Mouse (Mus musculus) erythroid progenitor cell, adult 5-6 weeks (primary cell): ENCODE data around the gene Gm49378. TPM values are rescaled to one million over a fixed set of nuclear protein-coding genes. Genes with fewer than 3 reads are reported as not detected.

Experiments used
- ATAC-seq: replicated peaks from 2 replicates; pipeline ENCODE4 v1.8.0; 2016; ENCODE audit warnings: moderate number of reproducible peaks, mild to moderate bottlenecking, moderate TSS enrichment, inconsistent platforms; ENCODE audit not compliant: poor library complexity, low FRiP score, severe bottlenecking
- total RNA-seq, 2 experiments: library from RNA; stranded (forward) in 1 of 2; stranded (reverse) in 1 of 2; fragments of 150-400 nt in 1 of 2; fragments of 186-747, 209-891 nt in 1 of 2; gene quantifications; 2 replicates each; pipeline versions ENCODE4 v1.2.3 to v1.2.4; 2015 to 2017; ENCODE audit warnings: low replicate concordance in 2 of 2

Gm49378 gene
- total RNA-seq (2015; ENCODE audit: low replicate concordance), result 12.3 and 17.2 TPM in 2 replicates
- 3.5 and 7.0 TPM in 2 replicates for total RNA-seq (2017; ENCODE audit: low replicate concordance)

DNA sequence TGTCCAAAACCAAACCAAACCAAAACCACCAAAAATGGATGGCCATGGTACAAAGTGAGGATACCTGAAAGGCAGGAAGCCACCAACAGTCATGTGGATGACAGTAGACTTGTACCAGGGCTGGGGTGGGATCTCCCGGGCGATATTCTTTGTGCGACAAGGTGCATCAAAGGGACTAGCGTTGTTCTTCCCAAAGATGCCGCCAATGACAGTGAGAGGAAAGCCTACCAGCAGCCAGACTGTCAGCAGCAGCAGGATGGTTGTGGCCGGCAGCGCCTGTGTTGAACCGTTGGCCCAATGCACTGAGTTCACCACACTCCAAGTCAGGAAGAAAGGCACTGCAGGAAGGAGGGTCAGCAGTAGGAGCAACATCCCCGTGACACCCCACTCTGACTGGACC is at the start of gene Gm49378:
Gm49378 (minus strand) TSS at position 101 of the 400 bp plus-strand sequence.
- no peak for ATAC-seq

- ATAC-seq, result peak; percentile 32
Measured at GRCm38 (mm10) chr14:55682118-55682493, 44.4 kb upstream of the Gm49378 start.

DNA sequence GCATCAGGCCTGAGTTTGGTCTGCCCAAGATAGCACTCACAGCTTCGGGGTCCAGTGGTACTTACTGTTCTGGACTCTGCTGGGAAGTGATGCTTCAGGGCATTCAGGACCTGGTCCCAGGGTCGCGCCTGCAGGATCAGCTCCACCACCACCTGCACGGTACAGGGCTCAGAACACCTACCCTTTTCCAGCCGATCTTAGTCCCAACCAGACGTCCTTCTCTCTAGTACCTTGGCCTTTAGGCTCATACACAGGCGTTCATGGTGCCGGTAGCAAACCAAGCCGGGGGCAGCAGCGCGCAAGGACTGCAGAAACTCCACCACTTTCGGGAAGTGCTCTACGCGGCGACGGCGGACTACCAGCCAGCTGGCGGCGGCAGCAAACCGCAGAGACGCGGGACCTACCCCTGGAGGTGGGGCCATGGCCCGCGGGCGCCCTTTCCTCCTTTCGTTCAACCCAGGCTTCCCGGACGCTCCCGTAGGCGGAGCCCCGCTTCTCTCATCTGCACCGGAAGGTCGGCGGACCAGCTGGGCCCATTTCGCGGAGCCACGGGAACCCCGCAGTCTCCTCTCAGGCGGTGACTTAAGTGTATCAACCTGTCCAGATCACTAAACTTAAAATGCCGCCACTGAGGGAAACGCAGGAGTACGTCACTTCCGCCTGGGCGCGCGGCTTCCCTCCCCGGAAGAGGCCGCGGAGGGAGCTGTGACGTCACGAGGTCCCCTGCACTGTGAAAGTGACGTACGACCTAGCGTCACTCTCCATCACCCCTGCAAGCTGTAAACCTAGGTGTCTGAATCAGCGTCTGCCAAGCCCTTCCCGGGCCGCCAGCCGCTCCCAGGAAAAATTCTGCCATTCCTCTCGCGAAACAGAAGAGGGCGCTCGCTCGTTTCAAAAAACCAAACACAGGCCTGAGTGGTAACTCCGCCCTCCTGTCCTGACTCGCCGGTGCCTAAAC is 43.7 kb upstream of the Gm49378 start, which contains the start of gene Tinf2:
Tinf2 (minus strand) TSS at position 661 of the 958 bp plus-strand sequence.
- peak; percentile 94 for ATAC-seq

DNA sequence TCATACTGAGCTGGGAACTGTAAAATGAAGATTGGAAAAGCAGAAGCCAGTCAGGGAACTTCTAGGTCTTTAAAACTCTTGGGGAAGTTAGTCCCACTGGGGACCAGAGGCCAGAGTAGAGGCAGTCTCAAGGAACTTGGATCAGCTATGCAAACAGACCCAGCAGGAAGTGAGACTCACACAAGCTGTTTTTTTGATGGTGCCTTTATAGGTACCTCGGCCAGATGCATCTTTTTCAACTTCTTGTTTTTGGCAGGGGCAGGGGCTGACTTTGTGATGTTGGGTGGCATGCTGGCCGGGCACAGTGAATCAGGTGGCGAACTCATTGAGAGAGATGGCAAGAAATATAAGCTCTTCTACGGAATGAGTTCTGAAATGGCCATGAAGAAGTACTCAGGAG is 39.9 kb upstream of the Gm49378 start:
- no peak for ATAC-seq

- no peak for ATAC-seq
Measured at GRCm38 (mm10) chr14:55672741-55673060, 35.0 kb upstream of the Gm49378 start.

DNA sequence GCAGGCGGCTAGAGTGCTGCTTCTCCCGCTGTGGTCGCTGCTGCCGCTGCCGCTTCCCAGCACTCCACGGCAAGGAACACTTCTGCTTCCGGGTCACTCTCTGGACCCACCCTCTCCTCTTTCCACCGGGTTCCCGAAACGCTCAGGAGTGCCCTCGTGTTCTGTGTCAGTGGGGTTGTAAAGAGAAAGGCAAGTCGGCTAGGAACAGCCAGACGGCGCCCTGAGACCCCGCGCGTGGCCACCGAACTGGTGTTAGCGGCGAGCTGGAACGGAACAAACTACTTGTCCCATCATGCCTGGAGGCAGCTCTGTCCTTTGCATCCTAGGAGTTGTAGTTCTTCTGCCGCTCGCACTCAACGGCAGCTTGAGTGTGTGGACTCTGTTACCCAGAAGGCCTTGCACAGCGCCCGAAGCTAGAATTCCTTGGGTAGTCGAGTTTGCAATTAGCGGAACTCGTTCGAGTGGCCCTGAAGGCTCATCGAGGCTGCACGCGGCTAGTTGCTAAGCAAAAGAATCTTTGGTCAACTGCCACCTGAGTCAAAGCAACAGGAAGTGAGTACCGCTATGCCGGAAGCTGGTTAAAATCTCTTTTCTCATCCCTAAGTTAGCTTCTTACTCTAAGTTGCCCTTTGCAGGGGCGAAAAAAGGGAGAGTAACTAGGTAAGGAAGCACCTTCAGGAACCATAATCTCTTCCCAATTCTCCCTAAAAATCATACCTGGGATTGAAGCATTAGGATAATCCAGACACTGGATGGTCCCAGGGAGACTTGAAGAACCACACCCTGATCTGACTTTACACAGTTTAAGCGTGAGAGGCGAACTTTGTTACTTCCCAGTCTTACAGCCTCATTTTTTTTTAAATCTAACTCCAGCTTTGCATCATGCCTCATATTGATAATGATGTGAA is 34.4 kb upstream of the Gm49378 start, which contains the start of the genes Gmpr2 and Nedd8:
Gmpr2 (plus strand) TSS at position 109 of the 908 bp plus-strand sequence.
Nedd8 (minus strand) TSS at position 292 of the 908 bp plus-strand sequence.
- ATAC-seq, result peak; percentile 97

GRCm38 (mm10) chr14:55671486-55671832 is 33.8 kb upstream of the Gm49378 start:
- peak; percentile 21 for ATAC-seq

GRCm38 (mm10) chr14:55660636-55661035 is 22.9 kb upstream of the Gm49378 start:
- ATAC-seq, result 0 out of 2 replicates have a peak, but pooled peaks have one; percentile 12

DNA sequence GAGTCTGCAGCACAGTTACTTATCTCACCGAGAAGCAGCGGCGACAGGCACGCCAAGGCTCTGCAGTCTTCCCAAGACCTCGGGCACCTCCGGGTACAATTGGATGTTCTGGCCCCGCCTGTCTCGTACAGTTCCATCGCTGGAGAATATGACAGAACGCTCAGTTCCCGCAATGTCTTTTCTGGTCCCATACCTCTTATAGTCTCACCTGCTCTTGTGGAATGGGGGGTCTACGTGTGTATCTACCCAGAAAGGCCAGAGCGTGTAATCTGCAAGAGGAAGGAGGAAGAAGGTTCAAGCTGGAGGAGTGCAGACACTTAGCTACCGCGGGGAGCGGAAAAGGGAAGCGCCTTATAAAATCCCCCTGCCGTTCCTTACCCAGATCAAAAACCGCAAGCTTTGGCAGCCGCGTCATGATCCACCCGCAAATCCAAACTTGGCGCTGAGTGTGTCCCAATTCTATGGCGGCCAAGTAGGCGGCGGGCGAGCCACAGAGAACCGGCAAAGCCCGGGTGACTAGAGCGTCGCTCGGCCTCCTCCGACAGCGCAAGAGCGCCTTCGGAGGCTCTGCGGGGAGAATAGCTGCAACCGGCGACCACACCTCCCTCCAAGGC is 22.4 kb upstream of the Gm49378 start, which contains the start of gene Mdp1:
Mdp1 (minus strand) TSS at position 549 of the 614 bp plus-strand sequence.
- ATAC-seq, result peak; percentile 98

- no peak for ATAC-seq
Measured at GRCm38 (mm10) chr14:55658011-55658410, 20.3 kb upstream of the Gm49378 start.

GRCm38 (mm10) chr14:55656935-55657334 is 19.2 kb upstream of the Gm49378 start:
- ATAC-seq, result no peak

GRCm38 (mm10) chr14:55651528-55651927 is 13.8 kb upstream of the Gm49378 start:
- ATAC-seq, result no peak

GRCm38 (mm10) chr14:55649884-55650283 is 12.2 kb upstream of the Gm49378 start, which contains the start of gene Tssk4:
TSS of gene Tssk4 (plus strand) at chr14:55650184.
- ATAC-seq, result no peak

DNA sequence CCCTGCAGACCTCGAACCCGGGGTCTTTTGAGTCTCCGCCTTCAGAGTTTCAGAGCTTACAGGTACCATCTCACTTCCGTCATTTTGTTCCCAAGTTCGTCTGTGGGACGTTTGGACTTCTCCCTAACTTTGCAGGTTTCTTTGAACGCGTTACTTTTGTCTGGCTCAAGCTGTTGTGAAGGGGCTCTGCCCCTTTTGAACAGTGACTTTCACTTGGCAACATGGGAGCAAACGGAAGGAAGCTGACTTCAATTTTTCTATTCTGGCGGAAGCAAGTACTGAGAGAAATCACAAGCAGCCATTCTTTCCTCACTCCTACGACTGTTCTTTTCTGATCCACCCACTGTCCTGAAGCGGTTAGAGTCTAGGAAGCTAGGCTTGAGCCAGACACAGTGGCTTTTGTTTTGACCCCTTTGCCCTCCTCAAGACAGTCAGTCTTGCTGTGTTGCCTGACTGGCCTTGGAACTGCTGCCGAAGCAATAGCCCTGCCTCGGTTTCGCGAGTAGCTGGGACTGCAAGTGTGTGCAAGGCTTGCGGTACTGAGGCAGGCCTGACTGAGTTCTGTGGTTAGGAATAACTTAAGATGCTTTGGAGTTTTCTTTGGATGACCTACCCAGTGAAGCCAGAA is 6.7 kb upstream of the Gm49378 start:
- no peak for ATAC-seq

DNA sequence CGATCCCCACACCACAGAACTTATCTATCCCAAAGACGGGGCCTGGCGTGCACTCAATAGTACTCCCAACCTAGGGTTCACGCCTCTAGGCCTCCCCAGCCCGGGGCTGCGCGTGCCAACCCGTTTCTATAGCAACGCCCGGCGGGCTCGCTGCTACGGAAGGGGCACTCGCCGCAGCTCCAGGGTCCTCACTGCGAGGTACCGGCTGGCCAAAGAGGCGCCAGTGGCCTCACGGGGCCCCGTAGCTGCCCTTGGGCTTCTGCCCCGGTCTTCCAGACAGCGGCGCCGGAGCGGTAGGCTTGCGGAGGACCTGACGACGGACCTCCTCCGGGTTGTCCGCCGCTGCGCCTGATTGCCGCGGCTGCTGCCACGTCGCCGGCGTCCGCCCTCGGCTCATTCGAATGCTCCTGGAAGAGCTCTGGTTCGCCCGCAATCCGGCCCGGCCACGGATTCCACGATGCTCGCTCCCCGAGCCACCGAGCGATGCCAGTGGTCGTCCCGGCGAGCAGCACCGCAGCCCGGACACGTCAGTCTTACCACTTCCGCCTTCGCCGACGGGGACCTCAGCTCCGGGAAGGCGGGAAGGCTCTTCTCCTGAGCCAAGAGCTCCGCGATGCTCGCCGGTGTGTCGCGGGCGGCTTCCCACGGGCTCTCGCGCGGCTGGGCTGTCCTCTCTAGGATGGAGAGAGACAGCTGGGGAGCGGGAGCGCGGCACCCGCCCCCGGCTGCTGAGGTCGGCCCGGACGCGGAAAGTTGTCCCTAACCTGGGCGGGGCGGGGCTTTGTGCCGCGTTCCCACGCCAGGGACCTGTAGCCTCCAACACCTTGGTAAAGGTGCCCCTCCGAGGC is 5.6 kb upstream of the Gm49378 start, which contains the start of gene Tm9sf1:
Tm9sf1 (minus strand) TSS at position 747 of the 848 bp plus-strand sequence.
- peak; percentile 84 for ATAC-seq

DNA sequence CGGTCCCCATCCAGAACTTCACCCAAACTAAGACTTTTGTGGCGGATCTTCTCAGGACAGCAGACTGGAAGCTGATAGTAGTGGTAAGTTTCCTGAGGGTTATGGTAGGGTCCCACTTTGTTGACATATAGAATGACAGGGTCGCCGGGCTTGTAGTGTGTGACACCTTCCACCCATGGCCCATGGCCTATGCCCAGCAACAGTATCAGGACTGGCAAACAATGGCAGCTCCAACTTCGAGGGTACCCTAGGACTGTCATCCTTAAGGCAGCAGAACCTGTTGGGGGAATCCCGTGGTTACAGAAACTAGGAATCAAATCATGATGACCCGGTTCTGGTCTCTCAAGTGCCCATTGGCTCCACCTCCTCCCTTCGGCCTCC is 5.0 kb upstream of the Gm49378 start:
- no peak for ATAC-seq

GRCm38 (mm10) chr14:55641291-55641690 is 3.6 kb upstream of the Gm49378 start:
- no peak for ATAC-seq

DNA sequence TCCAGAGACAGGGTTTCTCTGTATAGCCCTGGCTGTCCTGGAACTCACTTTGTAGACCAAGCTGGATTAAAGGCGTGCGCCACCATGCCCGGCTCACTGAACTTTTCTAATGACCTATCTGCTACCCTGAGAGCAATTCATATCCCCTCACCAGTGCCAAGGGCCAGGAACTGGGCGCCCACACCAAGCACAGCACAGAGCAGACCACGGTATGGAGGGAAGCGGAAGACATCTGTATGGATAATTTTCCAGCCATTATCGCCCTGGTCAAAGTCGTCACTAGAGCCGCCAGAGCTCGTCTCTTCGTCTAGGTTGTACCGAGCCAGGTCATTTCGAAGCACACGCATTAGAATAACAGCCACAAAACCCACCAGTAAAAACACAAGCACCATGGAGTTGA is 3.1 kb upstream of the Gm49378 start:
- no peak for ATAC-seq
